Mouse (Mus musculus) adrenal gland, adult 18-20 months (tissue): ENCODE data around the gene Atp11b. TPM values are rescaled to one million over a fixed set of nuclear protein-coding genes. Genes with fewer than 3 reads are reported as not detected.

ENCODE experiments used
- DNase-seq, 2 experiments: peaks; one replicate each; pipeline ENCODE4 v3.0.0; 2021 to 2022; ENCODE audit warnings: low spot score in 2 of 2
- long read RNA-seq, 2 experiments: library from polyadenylated mRNA; stranded (forward); transcript quantifications; one replicate each; pipeline ENCODE4 v2.0.0; 2021
- total RNA-seq, 2 experiments: library from RNA; stranded (reverse); gene quantifications; 1 replicate in 1 of 2; 2 replicates in 1 of 2; pipeline ENCODE4 v1.2.3; 2021

The Atp11b gene
- total RNA-seq: 10 to 100 TPM; 35.7 to 41.4 TPM
- long read RNA-seq, experiment 1, full-length matches to known transcripts: 18 of 22 reads
- long read RNA-seq, experiment 1, partial matches to known transcripts: 2 of 22 reads
- long read RNA-seq, experiment 1, other reads (novel, unspliced or antisense): 2 of 22 reads
- long read RNA-seq, experiment 2, full-length matches to known transcripts: 25 of 36 reads
- long read RNA-seq, experiment 2, partial matches to known transcripts: 9 of 36 reads
- long read RNA-seq, experiment 2, other reads (novel, unspliced or antisense): 2 of 36 reads

DNA sequence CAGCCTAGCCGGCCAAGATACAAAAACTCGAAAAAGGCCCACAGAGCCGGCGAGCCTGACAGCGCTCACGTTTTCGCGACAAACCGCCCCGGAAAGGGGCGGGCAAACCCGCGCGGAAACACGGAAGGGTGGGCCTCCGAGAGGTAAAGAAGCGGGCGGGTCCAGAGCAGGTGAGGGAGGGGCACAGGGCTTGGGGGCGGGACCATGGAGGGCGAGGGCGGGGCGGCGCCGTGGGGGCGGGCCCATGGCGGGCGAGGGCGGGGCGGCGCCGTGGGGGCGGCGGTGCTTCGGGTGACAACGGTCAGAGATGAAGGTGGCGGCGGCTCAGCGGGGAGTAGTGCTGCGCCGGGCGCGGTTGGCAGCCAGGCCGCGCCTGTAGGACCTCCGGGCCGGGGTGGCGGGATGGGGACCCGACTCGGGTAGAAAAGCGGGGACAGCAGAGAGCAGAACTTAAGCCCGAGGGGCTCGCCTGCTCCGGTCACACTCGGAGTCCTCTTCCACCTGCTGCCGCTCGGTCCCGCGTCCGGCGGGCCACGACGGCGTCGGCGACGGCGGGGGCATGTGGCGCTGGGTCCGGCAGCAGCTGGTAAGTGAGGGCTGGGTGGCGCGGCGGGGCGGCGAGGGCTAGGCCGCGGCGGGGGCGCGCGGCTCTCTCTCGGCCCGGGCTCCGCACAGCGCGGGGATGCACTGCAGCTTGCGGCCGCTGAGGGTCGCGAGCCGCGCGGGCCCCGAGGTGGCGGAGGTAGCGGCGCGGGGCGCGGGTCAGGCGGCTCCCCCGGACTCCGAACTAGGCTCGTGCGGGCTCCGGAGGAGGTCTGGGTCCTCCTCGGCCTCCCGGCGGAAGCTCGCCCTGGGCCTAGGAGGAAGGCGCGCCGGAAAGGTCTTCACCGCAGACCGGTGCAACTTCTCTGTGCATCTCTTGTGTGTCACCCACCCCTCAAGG is at the start of gene Atp11b:
Gene Atp11b, plus strand, starts transcription at position 282 of the 943 bp plus-strand sequence.
- DNase-seq: peak; percentile 86

GRCm38 (mm10) chr3:35704328-35704613 is 49.6 kb upstream of the Atp11b start:
- no peak for DNase-seq

GRCm38 (mm10) chr3:35719531-35720205 is 34.2 kb upstream of the Atp11b start:
- no peak for DNase-seq

- DNase-seq: no peak
Measured at GRCm38 (mm10) chr3:35720801-35721200, 33.1 kb upstream of the Atp11b start.

- no peak for DNase-seq
Measured at GRCm38 (mm10) chr3:35721818-35722446, 32.0 kb upstream of the Atp11b start.

DNA sequence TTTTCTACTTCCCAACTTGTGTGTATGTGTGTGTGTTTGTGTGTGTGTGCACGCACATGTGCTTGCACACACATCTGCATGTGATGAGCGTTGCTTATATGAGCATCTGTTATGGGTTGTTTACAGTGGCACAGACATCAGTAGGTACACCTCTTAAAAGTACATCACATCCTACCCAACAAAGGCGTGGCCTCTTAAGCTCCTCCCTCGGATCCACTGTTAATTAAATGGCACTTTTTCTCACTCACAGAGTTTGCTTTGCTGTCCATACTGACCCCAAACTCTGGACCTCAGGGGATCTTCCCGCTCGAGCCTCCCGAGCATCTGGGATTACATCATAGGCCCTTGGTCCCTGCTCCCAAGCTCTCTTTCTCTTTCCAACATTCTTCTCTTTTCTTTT is 31.1 kb upstream of the Atp11b start:
- DNase-seq: no peak

DNA sequence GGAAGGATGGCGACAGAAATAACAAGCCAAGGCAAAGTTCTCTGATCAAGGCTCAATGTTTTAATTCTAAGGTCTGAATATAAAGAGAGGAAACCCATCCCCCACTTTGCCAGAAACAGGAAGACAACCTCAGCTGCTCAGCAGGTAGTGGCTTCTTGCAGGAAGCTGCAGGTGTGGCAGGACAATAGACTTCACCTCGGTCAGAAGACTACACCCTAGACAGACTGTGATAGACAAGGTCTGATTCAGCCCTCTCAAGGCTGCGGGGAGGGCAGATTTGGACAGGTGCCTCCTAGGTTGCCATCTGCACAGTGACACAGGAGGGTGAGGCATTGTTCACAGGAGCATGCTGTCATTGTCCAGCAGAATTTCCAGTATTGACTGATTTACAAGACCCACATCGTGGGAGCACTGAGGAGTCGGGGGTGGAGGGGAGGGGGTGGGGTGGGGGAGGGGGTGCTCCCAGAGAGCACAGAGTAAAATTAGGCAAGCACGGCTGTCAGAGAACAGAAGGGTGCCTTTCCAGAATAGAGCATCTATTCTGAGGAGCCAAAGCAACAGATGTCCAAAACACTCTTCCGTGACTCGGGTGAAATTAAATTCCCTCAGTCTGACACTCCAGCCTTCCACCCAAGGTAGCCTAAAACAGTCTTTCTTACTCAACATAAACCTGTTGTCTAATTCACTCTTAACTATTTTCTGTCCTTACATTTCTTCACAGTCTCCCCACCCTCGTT is 30.2 kb upstream of the Atp11b start:
- DNase-seq: no peak

GRCm38 (mm10) chr3:35725096-35725495 is 28.8 kb upstream of the Atp11b start:
- DNase-seq: no peak

DNA sequence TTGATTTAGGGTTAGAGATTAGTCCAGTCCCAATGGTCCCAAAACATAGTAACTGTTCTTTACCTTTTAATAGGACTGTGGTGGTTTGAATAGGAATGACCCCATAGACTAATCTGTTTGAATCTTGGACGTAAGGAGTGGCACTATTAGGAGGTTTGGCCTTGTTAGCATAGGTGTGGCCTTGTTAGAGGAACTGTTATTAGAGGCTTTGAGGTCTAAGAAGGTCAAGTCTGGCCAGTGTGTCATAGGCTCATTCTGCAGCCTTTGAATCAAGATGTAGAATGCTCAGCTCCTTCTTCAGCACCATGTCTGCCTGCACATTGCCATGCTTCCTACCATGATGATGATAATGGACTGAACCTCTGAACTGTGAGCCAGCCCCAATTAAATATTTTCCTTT is 27.0 kb upstream of the Atp11b start:
- DNase-seq: no peak

GRCm38 (mm10) chr3:35729490-35729889 is 24.4 kb upstream of the Atp11b start:
- DNase-seq: no peak

GRCm38 (mm10) chr3:35731981-35732777 is 21.7 kb upstream of the Atp11b start:
- no peak for DNase-seq

DNA sequence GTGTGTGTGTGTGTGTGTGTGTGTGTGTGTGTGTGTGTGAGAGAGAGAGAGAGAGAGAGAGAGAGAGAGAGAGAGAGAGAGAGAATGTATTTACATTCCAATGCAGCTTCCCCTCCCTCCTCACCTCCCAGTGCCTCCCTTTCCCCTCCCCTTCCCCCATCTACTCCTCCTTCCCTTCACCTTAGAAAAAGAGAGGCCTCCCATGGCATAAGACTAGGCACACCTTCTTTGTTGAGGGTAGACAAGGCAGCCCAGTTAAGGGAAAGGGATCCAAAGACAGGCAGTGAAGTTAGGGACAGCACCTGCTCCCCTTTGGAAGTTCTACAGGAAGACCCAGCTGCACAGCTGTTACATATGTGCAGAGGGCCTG is 21.1 kb upstream of the Atp11b start:
- DNase-seq: no peak

- DNase-seq: no peak
Measured at GRCm38 (mm10) chr3:35734509-35734908, 19.4 kb upstream of the Atp11b start.

DNA sequence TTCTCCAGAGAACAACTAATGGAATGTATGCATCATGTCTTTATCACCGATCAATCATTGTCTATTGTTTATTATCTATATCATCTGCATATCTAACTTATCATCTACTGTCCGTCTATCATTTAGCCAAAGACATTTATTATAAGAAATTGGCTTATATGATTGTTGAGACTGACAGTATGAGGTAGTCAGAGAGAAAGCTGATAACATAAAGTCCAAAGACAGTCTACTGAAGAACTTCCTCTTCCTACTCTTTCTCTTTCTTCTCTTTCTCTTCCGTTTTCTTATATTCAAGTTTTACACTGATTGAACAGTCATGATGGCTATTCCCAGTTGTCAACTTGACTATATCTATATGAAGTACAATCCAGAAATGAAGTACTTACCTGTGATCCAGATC is 15.8 kb upstream of the Atp11b start:
- no peak for DNase-seq

GRCm38 (mm10) chr3:35745010-35745409 is 8.9 kb upstream of the Atp11b start:
- DNase-seq: no peak

GRCm38 (mm10) chr3:35746840-35747456 is 7.0 kb upstream of the Atp11b start:
- no peak for DNase-seq

DNA sequence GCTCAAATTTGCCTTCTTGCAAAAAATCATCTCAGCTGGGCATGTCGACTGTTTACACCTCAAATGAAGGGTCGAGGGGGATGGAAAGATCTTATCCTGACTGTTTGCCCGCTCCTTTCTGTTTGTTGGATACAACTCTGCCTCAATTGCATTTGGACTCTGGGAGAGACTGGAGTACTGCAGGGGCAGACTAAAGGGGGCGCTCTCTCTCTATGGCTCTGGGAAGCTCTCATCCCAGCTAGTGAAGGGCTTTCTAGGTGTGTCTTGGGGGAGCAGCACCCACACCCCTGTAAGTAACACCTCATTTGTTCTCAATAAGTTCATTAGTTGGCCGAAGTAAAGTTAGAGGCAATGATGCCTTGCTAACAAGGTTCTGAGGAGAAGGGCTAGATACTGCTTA is 3.6 kb upstream of the Atp11b start:
- peak in 1 of 2 experiments; percentile 22 for DNase-seq

- DNase-seq: no peak
Measured at GRCm38 (mm10) chr3:35751724-35752123, 2.2 kb upstream of the Atp11b start.

DNA sequence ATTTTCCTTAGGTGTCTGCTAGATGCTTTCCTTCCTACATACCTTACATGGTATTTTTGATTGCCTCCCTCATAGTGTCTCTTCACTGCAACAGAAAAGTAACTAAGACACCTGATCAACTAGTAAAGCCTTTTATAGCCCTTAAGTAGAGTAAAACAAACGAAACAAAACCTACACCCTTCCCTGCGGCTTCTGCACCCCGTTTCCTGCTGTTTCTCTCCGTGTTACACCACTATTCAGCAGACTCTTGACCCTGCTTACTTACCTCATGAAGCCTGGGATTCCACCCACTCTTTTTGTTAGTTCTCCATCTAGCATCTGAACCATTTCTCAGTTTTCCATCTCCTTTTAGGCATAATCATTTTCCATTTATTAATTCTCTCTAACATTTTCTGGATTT is 8.8 kb downstream of the Atp11b start:
- no peak for DNase-seq
